Mouse (Mus musculus) neural tube, embryonic 15.5 days (tissue): ENCODE data around the gene Haghl. TPM values are rescaled to one million over a fixed set of nuclear protein-coding genes. Genes with fewer than 3 reads are reported as not detected.
"Not testable (repeated sequence)": the region's sequence is repeated elsewhere in the genome, so short reads cannot be mapped to it uniquely, and the experiment has no call there.

Source experiments
- ATAC-seq: fragments of 200-750 bp; cut with Nextera tagmentation; 2 replicates; pipeline ENCODE4 v1.8.0; 2017; ENCODE audit warnings: mild to moderate bottlenecking, moderate TSS enrichment, moderate library complexity; ENCODE audit not compliant: low FRiP score
- H3K27ac ChIP-seq: fragments of 300-500 bp; sonication (generic); replicated peaks from 2 replicates; pipeline ENCODE4 v1.5.1; 2015; ENCODE audit warnings: mild to moderate bottlenecking, inconsistent platforms
- H3K27me3 ChIP-seq: fragments of 300-500 bp; sonication (generic); replicated peaks from 2 replicates; pipeline ENCODE4 v1.6.1; 2015; ENCODE audit warnings: inconsistent platforms
- H3K36me3 ChIP-seq: fragments of 300-500 bp; sonication (generic); 2 replicates; pipeline ENCODE4 v1.6.1; 2015; ENCODE audit warnings: inconsistent platforms
- H3K4me1 ChIP-seq: fragments of 300-500 bp; sonication (generic); 2 replicates; pipeline ENCODE4 v1.6.1; 2015; ENCODE audit warnings: inconsistent platforms
- H3K4me2 ChIP-seq: fragments of 300-500 bp; sonication (generic); 2 replicates; pipeline ENCODE4 v1.6.1; 2015; ENCODE audit warnings: inconsistent platforms, mild to moderate bottlenecking, moderate library complexity
- H3K4me3 ChIP-seq: fragments of 300-500 bp; sonication (generic); replicated peaks from 2 replicates; pipeline ENCODE4 v1.5.1; 2015; ENCODE audit warnings: mild to moderate bottlenecking, inconsistent platforms
- H3K9ac ChIP-seq: fragments of 300-500 bp; sonication (generic); replicated peaks from 2 replicates; pipeline ENCODE4 v1.6.1; 2015; ENCODE audit warnings: mild to moderate bottlenecking, inconsistent platforms
- H3K9me3 ChIP-seq: fragments of 300-500 bp; sonication (generic); replicated peaks from 2 replicates; pipeline ENCODE4 v1.6.1; 2016; ENCODE audit warnings: inconsistent platforms
- WGBS: fragments of 180-500 bp; shearing (Covaris S2); methylation state at CpG from one replicate; pipeline ENCODE4 v1.1.7; 2015; ENCODE audit warnings: mixed read lengths; 5-methylcytosine and 5-hydroxymethylcytosine counted together
- polyA plus RNA-seq: library from polyadenylated mRNA; unstranded; fragments of >200 nt; fragmentation: Nextera tagmentation; extraction: Ambion mirVana; gene quantifications from 2 replicates; pipeline ENCODE4 v1.2.1, GENCODE M21; 2015

Haghl gene
- polyA plus RNA-seq, 1 experiment from 2014 or later, result 153 TPM

GRCm38 (mm10) chr17:25813471-25813870 is 28.0 kb upstream of the Haghl start:
- Histone ChIP-seq H3K27me3 (peaks cover 19% of the 10 kb centered on the region), H3K9me3 (no peaks in the 10 kb centered on the region), H3K4me1 (peaks cover 48% of the 10 kb centered on the region), H3K36me3 (peaks cover 21% of the 10 kb centered on the region), H3K9ac (peak overlapping the region; percentile 29; the same call in 1 of the 2 replicates), H3K4me2 (peak overlapping the region; percentile 47), H3K4me3 (peak overlapping the region; percentile 14), H3K27ac (no peak overlapping the region; the same call in 1 of the 2 replicates)
- ATAC-seq, result no peak
- WGBS, result 2% methylated on average over 20 of the region's 20 CpGs

DNA sequence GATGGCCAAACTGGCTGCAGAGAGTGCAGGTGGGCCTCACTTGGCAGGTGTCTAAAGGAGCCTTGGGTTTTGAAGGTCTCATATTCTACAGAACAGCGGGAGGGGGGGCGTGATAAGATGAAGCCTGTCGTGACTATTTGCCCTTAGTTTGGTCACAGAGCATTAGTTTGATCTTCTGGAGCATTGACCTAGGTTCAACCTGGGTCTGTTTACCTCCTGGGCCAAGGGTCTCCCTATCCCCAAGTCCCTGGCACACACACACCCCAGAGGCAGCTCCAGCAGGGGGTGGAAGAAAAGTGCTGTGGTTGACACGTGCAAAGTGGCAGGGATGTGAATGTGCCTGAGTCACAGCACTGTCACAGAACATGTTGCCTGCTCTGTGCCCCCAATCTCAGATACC is 25.4 kb upstream of the Haghl start:
- Histone ChIP-seq H3K9ac (no peak overlapping the region), H3K4me1 (peaks cover 56% of the 10 kb centered on the region), H3K4me2 (peak overlapping the region; percentile 94), H3K4me3 (peak overlapping the region; percentile 96), H3K27ac (no peak overlapping the region), H3K9me3 (no peaks in the 10 kb centered on the region), H3K36me3 (no peaks in the 10 kb centered on the region), H3K27me3 (no peaks in the 10 kb centered on the region)
- no peak for ATAC-seq
- WGBS, result 78% methylated on average over 4 of the region's 4 CpGs

GRCm38 (mm10) chr17:25809606-25810340 is 24.3 kb upstream of the Haghl start:
- Histone ChIP-seq H3K27me3 (no peaks in the 10 kb centered on the region), H3K4me1 (peaks cover 56% of the 10 kb centered on the region), H3K9me3 (no peaks in the 10 kb centered on the region), H3K36me3 (no peaks in the 10 kb centered on the region), H3K4me2 (peak overlapping the region; percentile 94), H3K9ac (peak overlapping the region; percentile 97), H3K27ac (peak overlapping the region; percentile 98), H3K4me3 (peak overlapping the region; percentile 96)
- WGBS, result 4% methylated on average over 25 of the region's 25 CpGs
- peak; percentile 40 for ATAC-seq

- H3K36me3 ChIP-seq, result no peaks in the 10 kb centered on the region
- H3K9ac ChIP-seq, result peak within 1 kb of the TSS; percentile 97
- H3K4me3 ChIP-seq, result peak within 1 kb of the TSS; percentile 96
- H3K27me3 ChIP-seq, result no peaks in the 10 kb centered on the region
- peaks cover 50% of the 10 kb centered on the region for H3K4me1 ChIP-seq
- peak; percentile 91 for ATAC-seq
- H3K27ac ChIP-seq, result peak within 1 kb of the TSS; percentile 98
- H3K4me2 ChIP-seq, result peak within 1 kb of the TSS; percentile 94
- H3K9me3 ChIP-seq, result no peaks in the 10 kb centered on the region
- WGBS, result under 1% methylated on average over 64 of the region's 100 CpGs
Observed at GRCm38 (mm10) chr17:25808789-25809605, 23.5 kb upstream of the Haghl start, which contains the start of gene Fbxl16. Gene Fbxl16 (plus strand): TSS chr17:25809085.

DNA sequence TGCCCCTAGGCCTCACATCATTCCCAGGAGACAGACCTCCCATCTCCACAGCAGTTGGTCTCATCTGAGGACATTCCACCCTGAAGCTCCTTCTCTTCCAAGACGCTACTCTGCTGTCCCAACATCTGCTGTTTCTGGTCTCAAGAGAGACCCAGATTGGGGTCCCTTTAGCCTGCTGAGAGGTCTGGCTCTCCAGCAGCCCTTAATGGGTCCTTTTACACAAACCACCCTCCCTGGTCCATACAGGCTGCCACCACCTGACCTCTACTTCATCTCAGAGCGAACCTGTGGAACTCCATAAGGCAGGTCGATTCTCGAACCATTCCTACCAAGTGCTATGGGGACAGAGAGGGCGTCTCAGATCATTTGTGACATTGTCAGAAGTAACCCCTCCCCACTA is 22.6 kb upstream of the Haghl start:
- WGBS, result 26% methylated on average over 5 of the region's 5 CpGs
- no peaks in the 10 kb centered on the region for H3K9me3 ChIP-seq
- ATAC-seq, result no peak
- H3K36me3 ChIP-seq, result no peaks in the 10 kb centered on the region
- no peaks in the 10 kb centered on the region for H3K27me3 ChIP-seq
- H3K4me1 ChIP-seq, result peaks cover 49% of the 10 kb centered on the region
- peak overlapping the region; percentile 98 for H3K27ac ChIP-seq
- H3K9ac ChIP-seq, result peak overlapping the region; percentile 97
- H3K4me2 ChIP-seq, result peak overlapping the region; percentile 94
- H3K4me3 ChIP-seq, result peak overlapping the region; percentile 96

DNA sequence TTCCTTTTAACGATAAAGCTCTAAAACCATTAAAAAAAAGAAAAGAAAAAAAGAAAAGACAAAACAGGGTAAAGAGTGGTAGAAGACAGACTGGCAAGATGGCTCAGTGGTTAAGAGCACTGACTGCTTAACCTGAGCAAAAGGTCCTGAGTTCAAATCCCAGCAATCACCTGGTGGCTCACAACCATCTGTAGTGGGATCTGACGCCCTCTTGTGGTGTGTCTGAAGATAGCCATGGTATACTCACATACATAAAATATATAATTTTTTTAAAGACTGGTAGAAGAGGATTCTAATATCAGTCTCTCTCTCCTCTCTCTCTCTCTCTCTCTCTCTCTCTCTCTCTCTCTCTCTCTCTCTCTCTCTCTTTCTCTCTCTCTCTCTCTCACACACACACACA is 22.0 kb upstream of the Haghl start:
- not testable (repeated sequence) for H3K9me3 ChIP-seq, H3K9ac ChIP-seq, H3K27ac ChIP-seq, ATAC-seq, H3K36me3 ChIP-seq, H3K4me2 ChIP-seq, H3K27me3 ChIP-seq, H3K4me3 ChIP-seq
- WGBS, result 46% methylated on average over 2 of the region's 2 CpGs
- peaks cover 49% of the 10 kb centered on the region for H3K4me1 ChIP-seq

GRCm38 (mm10) chr17:25806507-25806906 is 21.0 kb upstream of the Haghl start:
- H3K4me3 ChIP-seq, result no peak overlapping the region
- H3K4me1 ChIP-seq, result peaks cover 44% of the 10 kb centered on the region
- no peak overlapping the region for H3K4me2 ChIP-seq
- H3K9me3 ChIP-seq, result no peaks in the 10 kb centered on the region
- no peaks in the 10 kb centered on the region for H3K36me3 ChIP-seq
- ATAC-seq, result no peak
- H3K27ac ChIP-seq, result no peak overlapping the region
- no peak overlapping the region for H3K9ac ChIP-seq
- 76% methylated on average over 4 of the region's 4 CpGs for WGBS
- H3K27me3 ChIP-seq, result no peaks in the 10 kb centered on the region

- ATAC-seq, result peak; percentile 76
- peaks cover 23% of the 10 kb centered on the region for H3K4me1 ChIP-seq
- peak overlapping the region; percentile 75 for H3K27ac ChIP-seq
- H3K4me3 ChIP-seq, result no peak overlapping the region
- WGBS, result 4% methylated on average over 10 of the region's 10 CpGs
- no peaks in the 10 kb centered on the region for H3K36me3 ChIP-seq
- H3K9ac ChIP-seq, result peak overlapping the region; percentile 28; the same call in 1 of the 2 replicates
- no peaks in the 10 kb centered on the region for H3K27me3 ChIP-seq
- H3K4me2 ChIP-seq, result peak overlapping the region; percentile 19
- H3K9me3 ChIP-seq, result no peaks in the 10 kb centered on the region
Observed at GRCm38 (mm10) chr17:25802825-25803517, 17.5 kb upstream of the Haghl start.

GRCm38 (mm10) chr17:25801029-25801428 is 15.6 kb upstream of the Haghl start:
- no peak for ATAC-seq
- Histone ChIP-seq H3K36me3 (no peaks in the 10 kb centered on the region), H3K9ac (no peak overlapping the region), H3K4me2 (no peak overlapping the region), H3K9me3 (no peaks in the 10 kb centered on the region), H3K27me3 (no peaks in the 10 kb centered on the region), H3K27ac (no peak overlapping the region), H3K4me3 (no peak overlapping the region), H3K4me1 (peaks cover 38% of the 10 kb centered on the region)
- WGBS, result 8% methylated on average over 6 of the region's 6 CpGs

GRCm38 (mm10) chr17:25796951-25797369 is 11.5 kb upstream of the Haghl start, which contains the start of gene Metrn:
Gene Metrn (minus strand): TSS chr17:25797136.
- H3K27ac ChIP-seq, result peak within 1 kb of the TSS; percentile 69
- peak; percentile 54 for ATAC-seq
- H3K4me3 ChIP-seq, result peak within 1 kb of the TSS; percentile 57
- H3K9me3 ChIP-seq, result no peaks in the 10 kb centered on the region
- WGBS, result under 1% methylated on average over 35 of the region's 35 CpGs
- no peaks in the 10 kb centered on the region for H3K36me3 ChIP-seq
- H3K9ac ChIP-seq, result peak within 1 kb of the TSS; percentile 53
- no peaks in the 10 kb centered on the region for H3K27me3 ChIP-seq
- peaks cover 55% of the 10 kb centered on the region for H3K4me1 ChIP-seq
- H3K4me2 ChIP-seq, result peak within 1 kb of the TSS; percentile 96

DNA sequence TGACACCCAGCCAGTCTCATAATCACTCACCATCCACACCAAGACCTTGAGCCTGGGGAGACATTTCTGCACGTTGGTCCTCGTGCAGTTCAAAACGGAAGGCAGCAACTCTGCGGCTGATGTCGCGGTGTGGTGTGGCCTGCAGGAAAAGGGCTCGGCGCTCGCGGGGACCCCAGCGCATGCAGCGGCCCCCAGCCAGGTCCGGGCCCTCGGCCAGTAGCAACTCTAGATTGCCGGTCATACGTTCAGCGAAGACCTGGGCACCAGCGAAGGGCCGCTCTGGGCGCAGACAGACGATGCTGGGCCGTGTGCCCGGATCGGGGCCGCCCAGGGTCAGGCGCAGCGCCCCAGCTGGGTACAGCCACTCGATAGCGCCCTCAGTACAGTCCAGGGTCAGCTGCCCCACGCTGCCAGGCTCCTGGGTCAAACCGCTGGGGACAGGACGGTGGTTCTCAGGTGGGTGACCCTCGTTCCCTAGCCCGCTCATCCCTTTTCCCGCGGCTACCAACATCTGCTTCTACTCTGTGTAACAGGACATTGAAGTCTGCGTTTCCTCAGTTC is 10.8 kb upstream of the Haghl start:
- H3K9ac ChIP-seq, result peak overlapping the region; percentile 53
- WGBS, result 2% methylated on average over 37 of the region's 37 CpGs

More for the DNA sequence above, 10.8 kb upstream of the Haghl start:
- Histone ChIP-seq H3K4me3 (peak overlapping the region; percentile 57), H3K27me3 (no peaks in the 10 kb centered on the region), H3K36me3 (no peaks in the 10 kb centered on the region), H3K27ac (peak overlapping the region; percentile 69), H3K4me1 (peaks cover 59% of the 10 kb centered on the region), H3K4me2 (peak overlapping the region; percentile 96), H3K9me3 (no peaks in the 10 kb centered on the region)
- ATAC-seq, result no peak
